Mouse (Mus musculus): ENCODE measurements around the gene Ly6g5b. TPM values are rescaled to one million over a fixed set of nuclear protein-coding genes. Genes with fewer than 3 reads are reported as not detected.

The Ly6g5b gene
- polyA plus RNA-seq, 1 experiment = 1.3 TPM

DNA sequence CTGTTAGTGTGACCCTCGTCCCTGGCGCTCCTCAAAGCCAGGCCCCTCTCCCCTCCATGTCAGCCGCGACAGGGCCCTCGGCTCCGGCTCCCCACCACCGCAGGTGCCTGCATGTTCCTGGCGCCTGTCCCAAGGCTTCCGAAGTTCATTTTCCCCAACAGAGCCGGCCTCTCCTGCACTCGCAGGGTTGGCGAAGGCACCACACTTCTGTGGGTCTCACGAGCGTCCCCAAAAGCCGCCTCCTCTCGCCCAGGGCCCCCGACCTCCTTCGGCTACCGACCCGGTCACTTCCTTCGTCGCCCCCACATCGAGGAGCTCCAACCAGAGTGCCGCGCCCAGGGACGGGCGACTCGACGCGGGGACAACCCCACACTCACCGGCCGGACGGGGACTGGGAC lies 5.5 kb upstream of the Ly6g5b start:
- Histone ChIP-seq H3K4me3 (ENCODE audit: insufficient read depth, low read length) (peak overlapping the region; percentile 79), H3K27ac (ENCODE audit: insufficient read depth, low read length) (0 out of 2 replicates have a peak overlapping the region, but pooled peaks have one; percentile 4), H3K4me1 (ENCODE audit: control insufficient read depth, insufficient read depth, low read length) (peaks cover 2% of the 10 kb centered on the region; the same call in 1 of the 2 replicates)
- TF ChIP-seq CTCF (IDR thresholded peaks at IDR 0.05; ENCODE audit: extremely low read depth, insufficient read depth, low read length) = no peak
- TF ChIP-seq POLR2A (IDR thresholded peaks at IDR 0.05; ENCODE audit: extremely low read depth, insufficient read depth, low read length) = no peak

DNA sequence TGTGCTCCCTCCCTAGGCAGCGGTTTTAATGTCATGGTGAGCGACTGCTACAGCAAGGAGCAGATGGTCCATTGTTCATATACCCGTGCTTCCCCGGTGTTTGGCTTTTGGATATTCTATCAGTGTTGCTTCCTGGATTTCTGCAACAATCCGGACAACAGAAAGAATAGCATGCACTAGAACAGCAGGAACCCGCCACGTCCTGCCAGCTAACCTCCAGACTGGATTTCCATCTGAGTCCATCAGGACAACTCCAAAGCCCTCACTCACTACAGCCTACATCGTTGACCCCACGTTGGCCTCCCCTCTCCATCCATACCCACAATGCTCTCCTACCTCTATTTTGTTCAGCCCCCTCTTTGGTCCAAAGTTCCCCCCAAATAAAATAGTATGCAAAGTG lies 3.5 kb downstream of the Ly6g5b start:
- Histone ChIP-seq H3K4me3 (ENCODE audit: insufficient read depth, low read length) (no peak overlapping the region), H3K4me1 (ENCODE audit: control insufficient read depth, insufficient read depth, low read length) (no peaks in the 10 kb centered on the region), H3K27ac (ENCODE audit: insufficient read depth, low read length) (no peak overlapping the region)
- TF ChIP-seq POLR2A (IDR thresholded peaks at IDR 0.05; ENCODE audit: extremely low read depth, insufficient read depth, low read length) = no peak
- no peak for TF ChIP-seq CTCF (IDR thresholded peaks at IDR 0.05; ENCODE audit: extremely low read depth, insufficient read depth, low read length)

DNA sequence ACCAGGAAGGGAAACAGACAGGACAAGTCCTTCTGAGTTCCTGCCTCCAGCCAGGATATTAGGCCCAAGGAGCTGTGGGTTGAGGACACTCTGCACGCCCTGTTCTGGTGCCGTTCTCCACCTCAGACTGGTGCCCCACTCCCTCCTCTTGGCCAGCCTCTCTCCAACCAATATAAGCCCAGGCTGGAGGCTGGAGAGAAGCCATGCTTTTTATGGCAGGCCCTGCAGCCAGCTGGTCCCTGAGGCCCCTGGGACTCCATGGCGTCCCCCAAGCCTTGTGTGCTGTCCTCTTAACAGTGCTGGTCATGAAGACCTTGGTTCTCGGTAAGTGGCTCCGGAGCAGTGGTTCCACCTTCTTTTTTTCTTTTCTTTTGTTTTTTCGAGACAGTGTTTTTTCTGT lies 7.1 kb downstream of the Ly6g5b start, which contains the start of gene Ly6g5c:
Ly6g5c (plus strand) TSS at position 183 of the 400 bp plus-strand sequence.
- peaks cover 2% of the 10 kb centered on the region; the same call in 1 of the 2 replicates for H3K4me1 ChIP-seq (ENCODE audit: control insufficient read depth, insufficient read depth, low read length)
- H3K4me3 ChIP-seq (ENCODE audit: insufficient read depth, low read length) = no peak within 1 kb of the TSS
- no peak within 1 kb of the TSS for H3K27ac ChIP-seq (ENCODE audit: insufficient read depth, low read length)
- TF ChIP-seq POLR2A (IDR thresholded peaks at IDR 0.05; ENCODE audit: extremely low read depth, insufficient read depth, low read length) = no peak
- TF ChIP-seq CTCF (IDR thresholded peaks at IDR 0.05; ENCODE audit: extremely low read depth, insufficient read depth, low read length) = no peak

DNA sequence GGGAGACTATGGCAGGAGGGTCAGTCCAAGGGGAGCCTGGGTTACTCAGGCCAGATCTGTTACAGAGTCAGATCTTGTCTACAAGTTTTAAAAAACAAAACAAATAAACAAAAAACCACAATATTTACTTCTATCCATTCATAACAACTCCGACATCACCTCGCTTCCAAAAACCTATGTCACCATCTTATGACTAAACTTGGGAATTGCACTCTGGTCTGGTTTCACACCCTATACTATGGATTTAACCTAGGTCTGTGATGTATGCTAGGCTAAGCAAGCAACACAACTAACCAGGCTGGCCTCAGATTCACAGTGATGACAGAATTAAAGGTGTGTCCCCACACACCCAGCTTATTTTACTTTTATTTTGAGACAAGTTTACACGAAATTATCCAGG lies 8.7 kb downstream of the Ly6g5b start:
- peaks cover 2% of the 10 kb centered on the region; the same call in 1 of the 2 replicates for H3K4me1 ChIP-seq (ENCODE audit: control insufficient read depth, insufficient read depth, low read length)

DNA sequence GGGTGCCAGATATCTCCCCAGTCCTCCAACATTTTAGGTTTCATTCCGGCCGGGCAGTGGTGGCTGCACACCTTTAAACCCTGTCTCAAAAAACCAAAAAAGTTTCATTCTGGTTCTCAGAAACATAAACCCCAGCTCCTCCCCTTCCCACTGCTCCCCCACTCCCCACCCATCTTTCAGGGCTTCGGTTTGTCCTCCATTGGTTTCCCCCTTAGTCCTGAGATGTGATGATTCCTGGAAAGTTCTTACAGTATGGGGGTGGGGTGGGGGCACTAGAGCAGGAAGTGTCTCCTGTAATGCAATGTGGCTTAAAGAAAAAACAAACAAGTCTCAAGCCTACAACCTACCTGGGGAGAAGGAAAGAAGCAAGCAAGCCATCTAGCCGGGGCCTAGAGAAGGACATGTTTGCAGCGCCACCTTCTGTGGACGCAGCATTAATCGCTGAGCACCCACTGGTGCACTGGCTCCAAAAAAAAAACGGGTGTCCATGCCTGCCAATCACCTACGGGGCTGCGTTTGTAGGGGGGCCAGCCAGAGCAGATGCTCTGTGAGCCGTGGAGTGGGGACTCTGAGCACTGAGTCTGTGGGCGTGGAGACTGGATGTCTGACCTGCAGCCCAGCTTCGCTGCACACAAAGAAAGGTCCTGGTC lies 9.4 kb downstream of the Ly6g5b start:
- peaks cover 2% of the 10 kb centered on the region; the same call in 1 of the 2 replicates for H3K4me1 ChIP-seq (ENCODE audit: control insufficient read depth, insufficient read depth, low read length)
- no peak overlapping the region for H3K27ac ChIP-seq (ENCODE audit: insufficient read depth, low read length)
- no peak overlapping the region for H3K4me3 ChIP-seq (ENCODE audit: insufficient read depth, low read length)
- TF ChIP-seq POLR2A (IDR thresholded peaks at IDR 0.05; ENCODE audit: extremely low read depth, insufficient read depth, low read length) = no peak
- peak; percentile 71 for TF ChIP-seq CTCF (IDR thresholded peaks at IDR 0.05; ENCODE audit: extremely low read depth, insufficient read depth, low read length)

More for the DNA sequence above, 8.7 kb downstream of the Ly6g5b start:
- no peak for TF ChIP-seq POLR2A (IDR thresholded peaks at IDR 0.05; ENCODE audit: extremely low read depth, insufficient read depth, low read length)
- TF ChIP-seq CTCF (IDR thresholded peaks at IDR 0.05; ENCODE audit: extremely low read depth, insufficient read depth, low read length) = peak; percentile 13; the same call in 1 of the 2 replicates
- Histone ChIP-seq H3K4me3 (ENCODE audit: insufficient read depth, low read length) (no peak overlapping the region), H3K27ac (ENCODE audit: insufficient read depth, low read length) (no peak overlapping the region)

DNA sequence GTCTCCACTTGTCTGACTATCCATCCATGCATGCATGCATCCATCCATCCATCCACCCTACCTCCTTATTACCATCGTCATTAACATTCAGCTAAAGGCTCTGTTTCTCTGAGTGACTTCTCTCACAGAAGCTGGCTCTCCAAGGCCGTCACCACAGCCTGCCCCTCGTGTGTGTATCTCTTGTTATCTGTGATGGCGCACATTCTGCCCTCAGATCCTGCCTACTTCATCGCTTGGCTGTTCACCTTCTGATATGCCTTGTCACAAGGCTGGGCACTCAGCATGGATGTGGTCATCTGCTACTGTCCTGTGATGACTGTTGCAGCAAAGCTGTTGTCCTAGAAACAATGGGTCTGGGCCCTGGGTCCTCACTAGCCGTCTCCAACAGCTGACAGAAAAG lies 10.5 kb downstream of the Ly6g5b start:
- TF ChIP-seq CTCF (IDR thresholded peaks at IDR 0.05; ENCODE audit: extremely low read depth, insufficient read depth, low read length) (no peak), POLR2A (IDR thresholded peaks at IDR 0.05; ENCODE audit: extremely low read depth, insufficient read depth, low read length) (no peak)
- H3K4me1 ChIP-seq (ENCODE audit: control insufficient read depth, insufficient read depth, low read length) = peaks cover 2% of the 10 kb centered on the region; the same call in 1 of the 2 replicates
- H3K4me3 ChIP-seq (ENCODE audit: insufficient read depth, low read length) = no peak overlapping the region
- H3K27ac ChIP-seq (ENCODE audit: insufficient read depth, low read length) = no peak overlapping the region

DNA sequence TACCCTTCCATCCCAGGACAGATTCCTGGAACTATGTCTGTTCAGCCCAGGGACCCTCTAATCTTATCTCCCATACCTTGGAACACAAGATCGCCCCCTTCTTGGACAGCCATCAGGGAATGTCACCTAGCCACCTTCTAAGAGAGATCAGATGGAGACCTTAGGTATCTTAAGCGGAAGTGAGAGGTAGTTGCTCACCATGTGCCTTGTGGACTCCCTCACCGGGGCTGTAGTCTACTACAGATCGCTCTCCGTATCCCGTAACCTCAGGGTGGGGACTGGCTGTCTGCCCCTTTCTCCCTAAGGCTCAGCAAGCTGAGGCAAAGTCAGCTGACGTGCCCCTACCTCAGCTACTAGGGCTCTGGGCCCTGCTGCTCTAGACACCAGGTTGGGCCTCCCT lies 11.1 kb downstream of the Ly6g5b start:
- Histone ChIP-seq H3K4me1 (ENCODE audit: control insufficient read depth, insufficient read depth, low read length) (peaks cover 2% of the 10 kb centered on the region; the same call in 1 of the 2 replicates), H3K4me3 (ENCODE audit: insufficient read depth, low read length) (no peak overlapping the region), H3K27ac (ENCODE audit: insufficient read depth, low read length) (no peak overlapping the region)
- no peak for TF ChIP-seq POLR2A (IDR thresholded peaks at IDR 0.05; ENCODE audit: extremely low read depth, insufficient read depth, low read length)
- no peak for TF ChIP-seq CTCF (IDR thresholded peaks at IDR 0.05; ENCODE audit: extremely low read depth, insufficient read depth, low read length)

DNA sequence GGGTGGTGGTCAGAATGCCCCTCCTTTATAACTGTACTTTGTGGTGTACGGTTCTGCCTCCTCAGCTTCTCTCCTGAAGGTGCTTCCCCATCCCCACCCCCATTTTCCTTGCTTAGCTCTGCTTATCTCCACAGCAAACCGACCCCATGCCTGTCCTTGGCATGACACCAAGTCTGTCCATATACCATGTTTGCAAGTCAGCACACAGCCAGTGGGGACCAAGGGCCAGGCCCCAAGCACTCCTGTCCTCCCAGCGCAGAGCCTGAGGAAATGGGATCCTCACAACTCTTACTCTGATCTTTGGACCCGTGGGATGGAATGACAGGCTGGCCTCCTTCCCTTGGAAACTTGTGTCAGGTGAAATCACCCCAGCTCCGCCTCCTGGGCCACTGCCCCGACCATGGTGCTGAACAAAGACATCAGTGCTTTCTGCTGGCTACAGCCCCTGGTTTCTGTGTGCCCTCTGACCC lies 12.0 kb downstream of the Ly6g5b start:
- H3K4me3 ChIP-seq (ENCODE audit: insufficient read depth, low read length) = no peak overlapping the region
- H3K27ac ChIP-seq (ENCODE audit: insufficient read depth, low read length) = no peak overlapping the region
- TF ChIP-seq POLR2A (IDR thresholded peaks at IDR 0.05; ENCODE audit: extremely low read depth, insufficient read depth, low read length) = no peak
- no peak for TF ChIP-seq CTCF (IDR thresholded peaks at IDR 0.05; ENCODE audit: extremely low read depth, insufficient read depth, low read length)
- peaks cover 2% of the 10 kb centered on the region; the same call in 1 of the 2 replicates for H3K4me1 ChIP-seq (ENCODE audit: control insufficient read depth, insufficient read depth, low read length)

DNA sequence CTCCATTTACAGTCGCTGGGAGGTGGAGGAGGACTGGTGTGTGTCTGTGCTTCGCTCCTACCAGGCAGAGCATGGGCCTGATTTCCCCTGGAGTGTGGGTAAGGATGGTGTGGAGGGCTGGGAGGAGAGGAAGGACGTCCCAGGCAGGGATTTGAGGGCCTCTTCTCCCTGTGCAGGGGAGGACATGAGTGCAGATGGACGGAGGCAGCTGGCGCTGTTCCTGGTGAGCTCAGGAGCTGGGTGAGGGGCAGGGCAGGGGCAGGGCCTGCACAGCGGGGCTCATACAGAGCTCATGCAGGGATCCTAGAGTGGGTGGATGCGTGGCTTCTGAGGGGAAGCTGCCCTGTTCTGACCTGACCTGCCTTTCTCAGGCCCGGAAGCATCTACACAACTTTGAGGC lies 12.9 kb downstream of the Ly6g5b start:
- no peak overlapping the region for H3K27ac ChIP-seq (ENCODE audit: insufficient read depth, low read length)
- H3K4me3 ChIP-seq (ENCODE audit: insufficient read depth, low read length) = no peak overlapping the region
- H3K4me1 ChIP-seq (ENCODE audit: control insufficient read depth, insufficient read depth, low read length) = peaks cover 2% of the 10 kb centered on the region; the same call in 1 of the 2 replicates
- TF ChIP-seq CTCF (IDR thresholded peaks at IDR 0.05; ENCODE audit: extremely low read depth, insufficient read depth, low read length) (no peak), POLR2A (IDR thresholded peaks at IDR 0.05; ENCODE audit: extremely low read depth, insufficient read depth, low read length) (no peak)

DNA sequence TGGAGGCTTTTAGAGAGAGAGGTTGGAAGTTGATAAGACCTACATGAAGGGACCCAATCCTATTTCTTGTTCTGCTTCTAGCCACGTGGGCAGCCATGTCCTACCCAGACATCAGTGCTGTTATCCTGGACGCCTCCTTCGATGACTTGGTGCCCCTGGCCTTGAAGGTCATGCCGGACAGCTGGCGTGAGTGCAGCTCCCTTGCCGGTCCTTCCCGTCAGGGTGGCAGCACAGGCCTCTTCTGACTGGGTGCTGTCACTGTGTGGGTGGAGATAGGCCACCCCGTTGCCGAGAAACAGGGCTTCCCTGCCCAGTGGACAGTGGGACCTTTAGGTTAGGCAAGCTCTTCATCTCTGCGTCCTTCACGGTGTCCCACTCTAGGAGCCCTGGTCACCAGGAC lies 14.1 kb downstream of the Ly6g5b start:
- Histone ChIP-seq H3K4me1 (ENCODE audit: control insufficient read depth, insufficient read depth, low read length) (peaks cover under 1% of the 10 kb centered on the region; the same call in 1 of the 2 replicates), H3K4me3 (ENCODE audit: insufficient read depth, low read length) (no peak overlapping the region), H3K27ac (ENCODE audit: insufficient read depth, low read length) (no peak overlapping the region)
- TF ChIP-seq CTCF (IDR thresholded peaks at IDR 0.05; ENCODE audit: extremely low read depth, insufficient read depth, low read length) (no peak), POLR2A (IDR thresholded peaks at IDR 0.05; ENCODE audit: extremely low read depth, insufficient read depth, low read length) (no peak)
